Mouse (Mus musculus) ES-E14 (cell line): ENCODE results near the gene Haus7.
"Not testable (repeated sequence)": the region's sequence is repeated elsewhere in the genome, so short reads cannot be mapped to it uniquely, and the experiment has no call there.

Experiments
- HCFC1 ChIP-seq: IDR thresholded peaks from 2 replicates; pipeline ENCODE4 v1.6.1; 2012; ENCODE audit warnings: low read length, inconsistent platforms, borderline replicate concordance; ENCODE audit not compliant: insufficient read depth
- MAFK ChIP-seq: IDR thresholded peaks from 2 replicates; pipeline ENCODE4 v1.6.1; 2014; ENCODE audit warnings: mild to moderate bottlenecking, low read depth, low read length, inconsistent platforms; ENCODE audit not compliant: insufficient read depth
- ZC3H11A ChIP-seq: IDR thresholded peaks from 2 replicates; pipeline ENCODE4 v1.6.1; 2012; ENCODE audit warnings: low read depth, mild to moderate bottlenecking, inconsistent platforms, low read length, borderline replicate concordance
- ZNF384 ChIP-seq: IDR thresholded peaks from 2 replicates; pipeline ENCODE4 v1.6.1; 2012; ENCODE audit warnings: low read depth, low read length, inconsistent platforms

DNA sequence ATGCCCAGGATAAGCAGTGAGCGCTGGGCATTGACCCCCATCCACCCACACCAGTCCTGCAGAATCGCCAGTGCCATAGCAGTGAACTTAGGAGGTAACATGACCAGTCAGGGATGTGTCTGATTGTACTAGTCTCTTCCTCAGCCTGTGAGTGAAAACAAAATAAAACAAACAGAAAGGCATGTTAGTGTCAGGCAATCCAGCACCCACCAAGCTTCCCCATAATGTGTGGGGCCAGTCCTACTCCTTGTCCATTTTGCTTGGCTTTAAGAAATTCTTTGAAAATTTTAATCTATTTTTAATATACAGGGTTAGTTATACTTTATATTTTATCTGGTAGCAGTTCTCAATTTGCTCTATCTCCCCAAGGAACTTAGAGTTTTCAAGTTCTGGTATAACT lies 60.2 kb downstream of the Haus7 start, which contains the start of gene Gm18336:
- TF ChIP-seq HCFC1, MAFK, ZC3H11A, ZNF384: not testable (repeated sequence)
